Mouse (Mus musculus) forebrain, embryonic 10.5 days (tissue): Measurements from ENCODE around the gene Psme4. TPM values are rescaled to one million over a fixed set of nuclear protein-coding genes. Genes with fewer than 3 reads are reported as not detected.
A peak's percentile ranks its signal among the peaks of the same experiment; 100 is the strongest.

Experiments
- DNase-seq: peaks from one replicate; pipeline ENCODE4 v3.0.0-alpha.2; 2017; ENCODE audit warnings: low spot score; ENCODE audit errors: extremely low spot score
- H3K27ac ChIP-seq: fragments of 300-500 bp; sonication (generic); 2 replicates; pipeline ENCODE4 v1.5.1; 2016; ENCODE audit warnings: mild to moderate bottlenecking
- H3K27me3 ChIP-seq: fragments of 300-500 bp; sonication (generic); 2 replicates; pipeline ENCODE4 v1.6.1; 2016; ENCODE audit warnings: mild to moderate bottlenecking; ENCODE audit not compliant: poor library complexity, severe bottlenecking
- H3K36me3 ChIP-seq: fragments of 300-500 bp; sonication (generic); replicated peaks from 2 replicates; pipeline ENCODE4 v1.6.1; 2016; ENCODE audit warnings: mild to moderate bottlenecking, moderate library complexity
- H3K4me1 ChIP-seq: fragments of 300-500 bp; sonication (generic); 2 replicates; pipeline ENCODE4 v1.6.1; 2016
- H3K4me3 ChIP-seq: fragments of 300-500 bp; sonication (generic); 2 replicates; pipeline ENCODE4 v1.5.1; 2016; ENCODE audit warnings: mild to moderate bottlenecking, moderate library complexity
- H3K9me3 ChIP-seq: fragments of 300-500 bp; sonication (generic); 2 replicates; pipeline ENCODE4 v1.6.1; 2016; ENCODE audit warnings: mild to moderate bottlenecking, moderate library complexity
- WGBS: fragments of 180-500 bp; shearing (Covaris S2); methylation state at CpG from one replicate; pipeline ENCODE4 v1.1.7; 2016; 5-methylcytosine and 5-hydroxymethylcytosine counted together
- polyA plus RNA-seq: library from polyadenylated mRNA; unstranded; fragments of >200 nt; fragmentation: Nextera tagmentation; extraction: Ambion mirVana; gene quantifications from 2 replicates; pipeline ENCODE4 v1.2.1, GENCODE M21; 2016

Gene Psme4
- polyA plus RNA-seq, 1 experiment from 2014 or later, result 25.9 TPM

GRCm38 (mm10) chr11:30799496-30799895 is 28.0 kb downstream of the Psme4 start:
- no peak for DNase-seq

DNA sequence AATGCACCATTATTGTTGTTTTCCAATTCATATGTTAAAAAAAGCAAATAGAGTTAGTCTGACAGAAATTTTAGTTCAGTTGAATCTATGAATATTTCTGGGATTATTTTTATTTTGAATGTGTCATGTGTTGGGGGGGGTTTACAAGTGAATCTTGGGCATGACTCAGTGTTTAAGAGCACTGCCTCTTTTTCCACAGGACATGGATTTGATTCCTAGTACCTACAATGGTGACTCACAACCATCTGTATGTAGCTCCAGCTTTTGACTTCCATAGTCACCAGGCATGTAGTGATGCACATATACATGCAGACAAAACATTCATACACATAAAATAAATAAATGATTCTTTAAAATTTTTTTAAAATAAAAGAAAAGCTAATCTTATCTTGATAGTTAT is 28.6 kb downstream of the Psme4 start:
- H3K27ac ChIP-seq, result no peak overlapping the region
- no peaks in the 10 kb centered on the region for H3K9me3 ChIP-seq
- DNase-seq, result no peak
- peaks cover 15% of the 10 kb centered on the region for H3K36me3 ChIP-seq
- no peaks in the 10 kb centered on the region for H3K4me1 ChIP-seq
- H3K4me3 ChIP-seq, result no peak overlapping the region
- no peaks in the 10 kb centered on the region for H3K27me3 ChIP-seq

More at GRCm38 (mm10) chr11:30799496-30799895, 28.0 kb downstream of the Psme4 start:
- peaks cover 18% of the 10 kb centered on the region for H3K36me3 ChIP-seq
- H3K27ac ChIP-seq, result no peak overlapping the region
- H3K4me3 ChIP-seq, result no peak overlapping the region
- no peaks in the 10 kb centered on the region for H3K9me3 ChIP-seq
- 80% methylated on average over 1 of the region's 1 CpGs for WGBS
- no peaks in the 10 kb centered on the region for H3K27me3 ChIP-seq
- no peaks in the 10 kb centered on the region for H3K4me1 ChIP-seq

DNA sequence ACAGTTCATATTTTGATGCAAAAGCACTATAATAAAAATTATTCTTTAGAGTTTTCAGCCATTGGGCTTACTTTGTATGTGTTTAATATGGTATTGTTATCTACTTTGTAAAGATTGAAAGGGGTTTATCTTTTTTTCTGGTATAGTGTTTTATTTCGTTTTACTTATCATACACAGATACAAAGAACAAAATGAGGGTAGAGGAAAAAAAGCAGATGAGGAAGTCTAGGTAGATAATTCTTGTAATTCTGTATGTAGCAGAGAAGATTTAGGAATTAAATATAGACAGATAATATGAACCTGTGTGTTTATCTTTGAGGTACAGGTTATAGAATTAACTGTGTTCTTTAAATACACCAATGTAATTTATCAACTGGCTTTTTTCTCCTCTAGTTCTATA is 30.9 kb downstream of the Psme4 start:
- Histone ChIP-seq H3K9me3 (no peaks in the 10 kb centered on the region), H3K4me3 (no peak overlapping the region), H3K27ac (no peak overlapping the region), H3K36me3 (peaks cover 23% of the 10 kb centered on the region), H3K4me1 (no peaks in the 10 kb centered on the region), H3K27me3 (no peaks in the 10 kb centered on the region)
- no peak for DNase-seq
- WGBS, result 95% methylated on average over 1 of the region's 1 CpGs

DNA sequence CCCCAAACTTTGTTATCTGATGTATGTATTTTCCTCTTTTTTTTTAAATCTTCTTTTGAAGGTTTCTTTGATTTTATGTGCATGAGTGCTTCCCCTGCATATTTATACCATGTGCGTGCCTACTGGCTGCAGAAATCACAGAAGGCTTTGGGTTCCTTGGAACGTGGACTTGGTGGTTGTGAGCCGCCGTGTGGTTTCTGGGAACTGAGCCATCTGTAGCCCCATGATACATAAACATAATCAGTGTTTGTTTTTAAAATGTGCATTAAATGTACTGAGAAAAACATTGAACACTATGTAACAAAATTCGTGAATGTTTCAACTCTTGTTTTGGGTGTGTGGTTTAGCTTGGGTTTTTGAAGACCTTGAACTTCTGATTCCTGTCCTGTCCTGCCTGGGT is 49.6 kb downstream of the Psme4 start:
- peaks cover 95% of the 10 kb centered on the region for H3K36me3 ChIP-seq

DNA sequence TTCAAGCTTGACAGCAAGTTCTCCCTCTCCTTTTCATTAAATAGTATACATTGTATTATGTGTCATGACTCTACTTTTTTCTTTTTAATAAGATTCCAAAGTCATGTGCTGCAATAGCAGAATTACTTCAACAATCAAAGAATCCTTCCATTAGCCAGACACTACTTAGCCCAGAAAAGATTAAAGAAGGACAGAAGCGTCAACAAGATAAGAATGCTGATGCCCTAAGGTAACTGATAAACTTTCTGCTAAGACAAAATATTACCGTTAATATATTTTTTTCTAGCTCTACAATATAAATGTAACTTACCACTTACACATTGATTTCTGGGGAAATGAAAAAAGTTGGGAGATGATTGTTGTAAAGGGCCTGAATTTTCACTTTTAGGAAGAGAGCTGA is 67.3 kb downstream of the Psme4 start:
- no peak for DNase-seq
- H3K36me3 ChIP-seq, result peaks cover 91% of the 10 kb centered on the region
- H3K4me1 ChIP-seq, result no peaks in the 10 kb centered on the region
- no peak overlapping the region for H3K27ac ChIP-seq
- no peak overlapping the region for H3K4me3 ChIP-seq
- no peaks in the 10 kb centered on the region for H3K27me3 ChIP-seq
- H3K9me3 ChIP-seq, result no peaks in the 10 kb centered on the region
- WGBS, result 93% methylated on average over 2 of the region's 2 CpGs

More for the DNA sequence above, 49.6 kb downstream of the Psme4 start:
- H3K4me3 ChIP-seq, result no peak overlapping the region
- 96% methylated on average over 5 of the region's 5 CpGs for WGBS
- H3K27me3 ChIP-seq, result no peaks in the 10 kb centered on the region
- no peaks in the 10 kb centered on the region for H3K9me3 ChIP-seq
- no peaks in the 10 kb centered on the region for H3K4me1 ChIP-seq
- DNase-seq, result no peak
- H3K27ac ChIP-seq, result no peak overlapping the region

- no peak for DNase-seq
- H3K36me3 ChIP-seq, result peaks cover 79% of the 10 kb centered on the region
- H3K9me3 ChIP-seq, result no peaks in the 10 kb centered on the region
- H3K4me1 ChIP-seq, result no peaks in the 10 kb centered on the region
- 91% methylated on average over 1 of the region's 1 CpGs for WGBS
- H3K27me3 ChIP-seq, result no peaks in the 10 kb centered on the region
- no peak overlapping the region for H3K27ac ChIP-seq
- H3K4me3 ChIP-seq, result no peak overlapping the region
Observed at GRCm38 (mm10) chr11:30844355-30844754, 72.8 kb downstream of the Psme4 start.

DNA sequence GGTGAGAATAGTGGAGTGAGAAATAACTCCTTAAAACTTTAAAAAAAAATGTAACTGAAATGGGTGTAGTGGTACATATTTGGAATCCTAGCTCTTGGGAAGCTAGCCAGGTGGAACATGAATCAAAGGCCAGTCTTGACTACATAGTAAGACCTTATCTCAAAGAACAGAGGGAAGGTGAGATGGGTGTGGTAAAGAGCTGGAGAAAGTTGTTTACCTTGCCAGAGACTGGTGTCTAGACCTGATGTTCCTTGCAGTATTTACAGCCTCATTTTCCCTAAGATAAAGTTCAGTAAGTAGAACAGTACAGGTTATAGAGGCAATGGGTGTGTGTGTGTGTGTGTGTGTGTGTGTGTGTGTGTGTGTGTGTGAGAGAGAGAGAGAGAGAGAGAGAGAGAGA is 100.9 kb downstream of the Psme4 start:
- no peak for DNase-seq
- H3K27ac ChIP-seq, result no peak overlapping the region
- no peak overlapping the region for H3K4me3 ChIP-seq
- no peaks in the 10 kb centered on the region for H3K27me3 ChIP-seq
- no peaks in the 10 kb centered on the region for H3K9me3 ChIP-seq
- H3K4me1 ChIP-seq, result no peaks in the 10 kb centered on the region
- H3K36me3 ChIP-seq, result peaks cover 65% of the 10 kb centered on the region

DNA sequence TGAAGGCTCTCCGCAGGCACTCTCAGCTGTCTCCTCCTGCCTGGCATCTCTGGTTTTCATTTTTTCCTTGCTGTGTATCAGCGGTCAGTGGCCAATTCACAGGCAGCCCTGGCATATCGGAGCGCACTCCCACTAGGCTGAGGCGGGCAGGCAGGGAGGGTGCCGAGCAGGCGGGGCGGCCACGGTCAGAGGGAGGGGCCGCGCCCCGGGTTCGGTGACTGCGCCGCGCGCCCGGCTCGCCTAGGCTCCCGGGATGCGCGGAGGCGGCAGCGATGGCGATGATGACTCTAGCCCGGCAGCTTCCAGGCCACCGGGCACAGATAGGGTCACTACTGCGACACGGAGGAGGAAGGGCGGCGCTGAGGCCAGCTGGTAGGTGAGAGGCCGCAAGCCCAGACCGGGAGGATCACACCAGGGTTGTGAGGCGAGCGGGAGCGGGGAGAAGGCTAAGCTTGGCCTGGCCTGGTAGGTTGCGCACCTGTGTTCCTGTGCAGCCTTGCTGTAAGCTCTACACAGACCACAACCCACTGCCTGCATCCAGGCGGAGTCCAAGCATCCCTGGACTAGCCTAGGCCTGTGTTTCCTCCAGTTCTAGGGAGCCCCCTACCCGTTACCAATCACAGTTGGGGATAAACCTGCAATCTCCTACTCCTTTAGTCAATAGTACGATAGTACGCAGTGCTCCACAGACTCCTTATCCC is 113.8 kb downstream of the Psme4 start, which contains the start of the genes Gpr75 and Asb3:
Gene Gpr75 (plus strand): TSS at position 188 of the 701 bp plus-strand sequence.
Gene Asb3 (plus strand): TSS at position 246 of the 701 bp plus-strand sequence.
- Histone ChIP-seq H3K4me1 (peaks cover 12% of the 10 kb centered on the region), H3K4me3 (peak within 1 kb of the TSS; percentile 61), H3K27ac (peak within 1 kb of the TSS; percentile 76), H3K36me3 (peaks cover 9% of the 10 kb centered on the region), H3K27me3 (peaks cover 4% of the 10 kb centered on the region; the same call in 1 of the 2 replicates), H3K9me3 (no peaks in the 10 kb centered on the region)
- WGBS, result 4% methylated on average over 41 of the region's 41 CpGs
- DNase-seq, result peak; percentile 48

DNA sequence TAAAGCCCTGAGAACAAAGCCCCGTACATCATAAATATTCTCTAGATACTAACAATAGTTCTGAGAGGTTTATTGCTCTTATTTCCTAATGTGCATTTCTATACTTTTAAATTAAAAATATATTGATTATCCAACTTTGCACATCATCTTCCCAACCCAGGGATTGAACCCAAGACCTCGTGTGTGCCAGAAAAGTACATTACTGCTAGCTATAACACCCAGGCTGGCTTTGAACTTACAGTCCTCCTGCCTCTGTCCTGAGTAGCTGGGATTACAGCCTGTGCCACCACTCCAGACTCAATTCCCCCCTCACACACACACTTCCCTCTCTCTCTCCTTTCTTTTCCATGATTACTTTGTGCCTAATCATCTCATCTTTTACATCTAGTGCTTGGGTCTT is 116.6 kb downstream of the Psme4 start:
- no peaks in the 10 kb centered on the region for H3K36me3 ChIP-seq
- peaks cover 12% of the 10 kb centered on the region for H3K4me1 ChIP-seq
- H3K27ac ChIP-seq, result no peak overlapping the region
- H3K27me3 ChIP-seq, result peaks cover 4% of the 10 kb centered on the region; the same call in 1 of the 2 replicates
- 88% methylated on average over 2 of the region's 2 CpGs for WGBS
- no peaks in the 10 kb centered on the region for H3K9me3 ChIP-seq
- no peak for DNase-seq
- no peak overlapping the region for H3K4me3 ChIP-seq

DNA sequence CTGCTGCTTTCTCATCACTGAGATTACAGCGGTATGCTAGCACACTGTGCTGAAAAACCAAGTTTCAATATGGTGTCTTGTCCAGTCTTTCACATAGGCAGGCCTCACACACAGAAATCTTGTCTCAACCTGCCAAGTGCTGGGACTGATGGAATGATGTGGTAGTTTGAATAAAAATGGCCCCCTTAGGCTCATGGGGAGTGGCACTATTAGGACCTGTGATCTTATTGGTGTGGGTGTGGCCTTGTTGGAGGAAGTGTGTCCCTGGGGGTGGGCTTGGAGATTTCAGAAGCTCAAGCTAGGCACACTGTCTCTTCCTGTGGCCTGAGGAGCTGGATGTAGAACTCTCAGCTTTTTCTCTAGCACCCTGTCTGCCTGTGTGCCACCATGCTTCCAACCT is 124.7 kb downstream of the Psme4 start:
- no peak overlapping the region for H3K4me3 ChIP-seq
- H3K27me3 ChIP-seq, result no peaks in the 10 kb centered on the region
- no peak overlapping the region for H3K27ac ChIP-seq
- DNase-seq, result no peak
- WGBS, result 90% methylated on average over 1 of the region's 1 CpGs
- no peaks in the 10 kb centered on the region for H3K9me3 ChIP-seq
- no peaks in the 10 kb centered on the region for H3K36me3 ChIP-seq
- H3K4me1 ChIP-seq, result no peaks in the 10 kb centered on the region

DNA sequence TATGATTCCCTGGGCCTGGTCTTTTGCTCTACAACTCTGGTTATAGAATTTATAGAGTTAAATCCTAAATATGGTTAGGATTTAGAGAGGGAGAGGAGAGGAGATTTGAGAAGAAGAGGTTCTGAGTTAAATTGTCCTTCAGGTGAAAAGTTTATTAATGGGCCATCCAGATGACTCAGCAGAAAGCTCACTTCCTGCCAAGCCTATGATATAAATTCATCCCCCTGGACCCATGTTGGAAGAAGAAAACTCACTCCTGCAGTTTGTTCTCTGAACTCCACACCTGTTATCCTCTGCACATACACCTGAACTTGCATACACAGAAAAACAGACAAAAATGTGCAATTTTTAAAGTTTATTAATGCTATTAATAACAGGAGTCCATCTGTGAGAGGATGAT is 127.8 kb downstream of the Psme4 start:
- Histone ChIP-seq H3K36me3 (no peaks in the 10 kb centered on the region), H3K27me3 (no peaks in the 10 kb centered on the region), H3K4me3 (no peak overlapping the region), H3K4me1 (no peaks in the 10 kb centered on the region), H3K27ac (no peak overlapping the region), H3K9me3 (no peaks in the 10 kb centered on the region; the same call in 1 of the 2 replicates)
- no peak for DNase-seq

DNA sequence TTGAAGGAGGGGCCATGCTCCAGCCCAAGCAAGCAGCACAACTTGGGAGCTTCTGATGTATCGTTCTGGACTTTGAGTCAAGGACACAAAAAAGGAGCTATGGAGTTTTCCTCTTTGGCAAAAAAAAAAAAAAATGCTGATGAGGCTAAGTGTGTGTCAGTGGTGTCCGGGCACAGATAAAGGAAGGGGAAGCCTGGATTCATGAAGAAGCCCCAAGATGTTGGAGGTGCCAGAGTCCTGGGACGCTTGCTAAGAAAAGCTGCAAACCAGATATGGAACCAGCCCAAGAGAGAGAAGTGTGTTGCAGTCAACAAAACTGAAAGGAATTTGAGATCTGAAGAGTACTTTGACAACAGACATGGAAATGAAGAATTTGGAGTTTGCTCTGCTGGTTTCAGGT is 140.8 kb downstream of the Psme4 start:
- no peaks in the 10 kb centered on the region for H3K36me3 ChIP-seq
- no peaks in the 10 kb centered on the region for H3K9me3 ChIP-seq
- WGBS, result 98% methylated on average over 3 of the region's 3 CpGs
- H3K4me1 ChIP-seq, result no peaks in the 10 kb centered on the region
- DNase-seq, result no peak
- no peaks in the 10 kb centered on the region for H3K27me3 ChIP-seq
- H3K27ac ChIP-seq, result no peak overlapping the region
- no peak overlapping the region for H3K4me3 ChIP-seq

GRCm38 (mm10) chr11:30920641-30921040 is 149.1 kb downstream of the Psme4 start:
- 74% methylated on average over 1 of the region's 1 CpGs for WGBS
- H3K4me3 ChIP-seq, result no peak overlapping the region
- H3K9me3 ChIP-seq, result no peaks in the 10 kb centered on the region
- no peaks in the 10 kb centered on the region for H3K4me1 ChIP-seq
- no peak for DNase-seq
- H3K27ac ChIP-seq, result no peak overlapping the region
- H3K36me3 ChIP-seq, result peaks cover 25% of the 10 kb centered on the region
- H3K27me3 ChIP-seq, result no peaks in the 10 kb centered on the region

- H3K27me3 ChIP-seq, result no peaks in the 10 kb centered on the region
- no peaks in the 10 kb centered on the region for H3K9me3 ChIP-seq
- H3K36me3 ChIP-seq, result peaks cover 41% of the 10 kb centered on the region
- H3K4me1 ChIP-seq, result no peaks in the 10 kb centered on the region
- H3K4me3 ChIP-seq, result no peak overlapping the region
- H3K27ac ChIP-seq, result no peak overlapping the region
- 93% methylated on average over 3 of the region's 3 CpGs for WGBS
- DNase-seq, result no peak
Observed at GRCm38 (mm10) chr11:30923283-30923682, 151.8 kb downstream of the Psme4 start.
